Mouse (Mus musculus): ENCODE measurements at regions not wholly inside any gene's neighbourhood (a gene's known extent, or its start where the extent isn't known, plus 50 kb on each side); places are given as distances from the start of the nearest gene placed in this dataset.

- TF ChIP-seq MYOD1 (IDR thresholded peaks at IDR 0.05; ENCODE audit: control insufficient read depth in 1 of 3, insufficient read length in 2 of 3, low read depth in 2 of 3) (no peak), POLR2A (IDR thresholded peaks at IDR 0.05; ENCODE audit: insufficient read length, low read depth) (no peak), SRF (IDR thresholded peaks at IDR 0.05; ENCODE audit: control insufficient read depth, insufficient read length, low read depth) (no peak), USF1 (IDR thresholded peaks at IDR 0.05; ENCODE audit: low read depth) (no peak)
These were observed 162.7 kb upstream of the Intu start for GRCm38 (mm10) chr3:40368421-40368820.

All from myocyte (in vitro differentiated cells).